16 mouse cellular contexts compared by ENCODE assay signal in genomic region chr4:51597850-51598249, GRCm38 (mm10).
DNase-seq lines count a peak whose midpoint lies in the region; ATAC-seq lines count a peak whose summit lies in the region.
"Had no signal": no experiment of that assay in that cellular context is flagged by ENCODE, and none has a peak within 500 bp of the region (broad histone marks: within the 10 kb centered on the region; RNA-seq: fewer than 3 reads in every experiment).

No protein-coding gene starts in this region.

- peak; percentile 99 for ATAC-seq in frontal cortex, adult (ENCODE audit: low TSS enrichment)
- ATAC-seq in erythroid progenitor cell, adult 5-6 weeks (replicated peaks; ENCODE audit: low FRiP score, poor library complexity, severe bottlenecking), result no peak
- ATAC-seq: forebrain, embryonic 14.5 days; forebrain, embryonic 16.5 days had no signal

- no peak for DNase-seq in frontal cortex, postnatal 14 days (ENCODE audit: low spot score in 2 of 2)
- peak; percentile 58 for DNase-seq in brain, adult 2 months (ENCODE audit: low read depth, low spot score)
- DNase-seq in telencephalon, adult 2 months (ENCODE audit: low read depth, low spot score), result peak; percentile 40
- DNase-seq: adrenal gland, adult 2 months; adrenal gland, postnatal 10 days; adrenal gland, postnatal 25 days; cerebellum, adult 11-12 months; cerebellum, adult 2 months; cerebellum, adult 9-10 months; cerebellum, postnatal 10 days; cerebellum, postnatal 25 days; embryo, embryonic 11 days had no signal

Comparison
In these comparisons a context has a peak if more than half of its experiments do, and no peak if none do; other contexts are left out.
1. DNase-seq: peak in brain, adult 2 months (single experiment) and telencephalon, adult 2 months (single experiment); none in frontal cortex, postnatal 14 days (0 of 2).